Comparison of ENCODE assay signal across 12 mouse cellular contexts in the genomic region with DNA sequence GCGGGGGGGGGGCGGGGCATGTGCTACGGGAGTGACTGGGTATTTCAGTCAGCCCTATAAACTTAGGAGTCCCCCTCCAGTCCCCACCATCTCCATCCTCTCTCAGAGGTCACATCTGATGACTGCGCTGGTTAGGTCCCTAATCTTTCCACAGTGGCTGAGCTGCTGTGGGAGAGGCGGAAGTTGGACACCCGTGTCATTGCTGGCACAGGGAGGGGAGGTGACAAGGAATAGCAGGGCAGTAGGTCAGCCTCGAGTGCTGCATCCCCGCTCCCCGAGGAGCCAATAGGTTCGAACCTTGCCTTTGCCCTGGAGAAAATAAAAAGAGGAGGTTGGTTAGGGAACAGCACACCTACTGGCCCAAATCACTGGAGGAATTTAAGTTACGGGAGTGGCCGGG. TPM values are rescaled to one million over a fixed set of nuclear protein-coding genes. Genes with fewer than 3 reads are reported as not detected.
DNase-seq lines count a peak whose midpoint lies in the region; ATAC-seq and TF ChIP-seq lines count a peak whose summit lies in the region.
"Had no signal": no experiment of that assay in that cellular context is flagged by ENCODE, and none has a peak within 500 bp of the region (broad histone marks: within the 10 kb centered on the region; RNA-seq: fewer than 3 reads in every experiment).

No protein-coding gene starts in this region.

- DNase-seq in heart, adult 11 months, result peak; percentile 91
- no peak for DNase-seq in heart, postnatal 4 days
- no peak for DNase-seq in liver, adult 2 months (ENCODE audit: extremely low read depth, low read depth, low spot score)
- no peak for DNase-seq in liver
- no peak for DNase-seq in embryonic facial prominence, embryonic 11.5 days (ENCODE audit: low spot score)
- no peak for DNase-seq in liver, embryonic 14.5 days (ENCODE audit: low read depth in 3 of 3, low spot score in 3 of 3)
- DNase-seq in cerebellum, postnatal 10 days, result no peak
- DNase-seq in ovary, adult 18-20 months (ENCODE audit: low spot score), result no peak
- DNase-seq: B cell, adult 2 months; cerebellum, adult 18-20 months; forebrain, postnatal 0 days; kidney, adult 2 months had no signal

- H3K4me3 ChIP-seq in liver, adult 2 months (ENCODE audit: insufficient read depth, low read depth, low read length), result no peak overlapping the region
- H3K4me3 ChIP-seq in embryonic facial prominence, embryonic 11.5 days (ENCODE audit: low read depth, low read length), result no peak overlapping the region
- peak overlapping the region; percentile 23 to 40; a peak in 3 of 4 replicates for H3K4me3 ChIP-seq in liver, embryonic 14.5 days (ENCODE audit: insufficient read depth in 1 of 2, low read depth in 2 of 2, low read length in 2 of 2)

- H3K27me3 ChIP-seq in liver, adult 2 months (ENCODE audit: control insufficient read depth, insufficient read depth, low read length), result no peaks in the 10 kb centered on the region
- no peaks in the 10 kb centered on the region for H3K27me3 ChIP-seq in embryonic facial prominence, embryonic 11.5 days (ENCODE audit: control insufficient read depth, insufficient read depth, low read length)
- no peaks in the 10 kb centered on the region for H3K27me3 ChIP-seq in liver, embryonic 14.5 days (ENCODE audit: control insufficient read depth, insufficient read depth, low read length)

- no peak for TF ChIP-seq POLR2A in liver, adult 2 months (IDR thresholded peaks at IDR 0.05; ENCODE audit: extremely low read depth, insufficient read depth, low read length)

- WGBS in liver, adult 2 months, result 38% methylated on average over 12 of the region's 12 CpGs
- 30% methylated on average over 12 of the region's 12 CpGs for WGBS in embryonic facial prominence, embryonic 11.5 days
- WGBS in liver, embryonic 14.5 days (ENCODE audit: insufficient replicate concordance), result 25% methylated on average over 12 of the region's 12 CpGs

- no peaks in the 10 kb centered on the region for H3K79me2 ChIP-seq in liver, adult 2 months (ENCODE audit: control insufficient read depth, insufficient read depth, low read length)

- ATAC-seq in embryonic facial prominence, embryonic 11.5 days (replicated peaks; ENCODE audit: insufficient number of reproducible peaks, low FRiP score, low TSS enrichment, low read depth), result no peak
- ATAC-seq in liver, embryonic 14.5 days (ENCODE audit: insufficient read depth), result no peak
- ATAC-seq: forebrain, postnatal 0 days had no signal

- no peak overlapping the region for H3K9ac ChIP-seq in liver, adult 2 months (ENCODE audit: low read depth, low read length)
- H3K9ac ChIP-seq in embryonic facial prominence, embryonic 11.5 days (replicated peaks; ENCODE audit: low read length), result 0 out of 2 replicates have a peak overlapping the region, but pooled peaks have one; percentile 9
- no peak overlapping the region for H3K9ac ChIP-seq in liver, embryonic 14.5 days (replicated peaks)
- H3K9ac ChIP-seq: forebrain, postnatal 0 days had no signal

- H3K9me3 ChIP-seq in embryonic facial prominence, embryonic 11.5 days (replicated peaks; ENCODE audit: control insufficient read depth, low read length), result no peaks in the 10 kb centered on the region
- H3K9me3 ChIP-seq in liver, embryonic 14.5 days (ENCODE audit: control insufficient read depth, low read length), result no peaks in the 10 kb centered on the region

- no peak overlapping the region for H3K4me2 ChIP-seq in embryonic facial prominence, embryonic 11.5 days (ENCODE audit: low read depth, low read length)
- H3K4me2 ChIP-seq in liver, embryonic 14.5 days (ENCODE audit: low read depth), result peak overlapping the region; percentile 48

- H3K27ac ChIP-seq in liver, adult 2 months (replicated peaks; ENCODE audit: insufficient read depth, low read depth, low read length), result 0 out of 2 replicates have a peak overlapping the region, but pooled peaks have one; percentile 10
- no peak overlapping the region for H3K27ac ChIP-seq in embryonic facial prominence, embryonic 11.5 days (replicated peaks; ENCODE audit: low read depth, low read length)
- H3K27ac ChIP-seq in liver, embryonic 14.5 days, result no peak overlapping the region

- H3K36me3 ChIP-seq in liver, adult 2 months (ENCODE audit: control insufficient read depth, insufficient read depth, low read length), result no peaks in the 10 kb centered on the region
- H3K36me3 ChIP-seq in embryonic facial prominence, embryonic 11.5 days (replicated peaks; ENCODE audit: control insufficient read depth, insufficient read depth, low read depth, low read length), result no peaks in the 10 kb centered on the region
- no peaks in the 10 kb centered on the region for H3K36me3 ChIP-seq in liver, embryonic 14.5 days (replicated peaks; ENCODE audit: control insufficient read depth, insufficient read depth, low read depth)

- no peak for TF ChIP-seq EP300 in liver, embryonic 14.5 days (IDR thresholded peaks at IDR 0.05; ENCODE audit: low read depth)

- TF ChIP-seq CTCF in liver, adult 2 months (IDR thresholded peaks at IDR 0.05; ENCODE audit: low read depth, low read length), result no peak
- TF ChIP-seq CTCF in liver, embryonic 14.5 days (IDR thresholded peaks at IDR 0.05; ENCODE audit: low read depth), result no peak

- H3K4me1 ChIP-seq in liver, adult 2 months (ENCODE audit: control insufficient read depth, insufficient read depth, low read length), result no peaks in the 10 kb centered on the region; the same call in 1 of the 2 replicates
- no peaks in the 10 kb centered on the region; the same call in 1 of the 2 replicates for H3K4me1 ChIP-seq in embryonic facial prominence, embryonic 11.5 days (ENCODE audit: control insufficient read depth, insufficient read depth, low read length)
- peaks cover 0 to 20% of the 10 kb centered on the region in 2 experiments; a peak in 2 of 4 replicates for H3K4me1 ChIP-seq in liver, embryonic 14.5 days (replicated peaks; ENCODE audit: control insufficient read depth in 2 of 2, insufficient read depth in 2 of 2, low read length in 1 of 2)

RNA-seq across cellular contexts. Expression of a gene that starts 14.8 kb away (rescaled TPM):
- total RNA-seq in heart, postnatal 4 days (2021), result 10 to 100 TPM; 30.4 to 33.0 TPM
- 5.6 and 8.3 TPM in 2 replicates for total RNA-seq in liver, adult 2 months (2014; rRNA removed)
- polyA plus RNA-seq in liver, adult 2 months (2012; rRNA removed), result 10.2 and 13.2 TPM in 2 replicates
- 1.7 and 3.0 TPM in 2 replicates for polyA plus RNA-seq in embryonic facial prominence, embryonic 11.5 days (2014; fragmentation: Nextera tagmentation; extraction: Ambion mirVana)
- 6.5 and 7.2 TPM in 2 replicates for polyA plus RNA-seq in liver, embryonic 14.5 days (2012; rRNA removed)
- polyA plus RNA-seq in liver, embryonic 14.5 days (2014; fragmentation: Nextera tagmentation; extraction: Ambion mirVana), result 2.8 and 4.0 TPM in 2 replicates

RNA-seq across cellular contexts. Expression of a gene that starts 17.5 kb away (rescaled TPM):
- total RNA-seq in heart, postnatal 4 days (2021), result 10 to 100 TPM; 24.1 to 28.6 TPM
- 8.9 and 11.3 TPM in 2 replicates for total RNA-seq in liver, adult 2 months (2014; rRNA removed)
- 11.4 and 12.4 TPM in 2 replicates for polyA plus RNA-seq in liver, adult 2 months (2012; rRNA removed)
- 31.7 and 32.1 TPM in 2 replicates for polyA plus RNA-seq in embryonic facial prominence, embryonic 11.5 days (2014; fragmentation: Nextera tagmentation; extraction: Ambion mirVana)
- 11.3 and 12.7 TPM in 2 replicates for polyA plus RNA-seq in liver, embryonic 14.5 days (2012; rRNA removed)
- polyA plus RNA-seq in liver, embryonic 14.5 days (2014; fragmentation: Nextera tagmentation; extraction: Ambion mirVana), result 6.6 and 9.4 TPM in 2 replicates

RNA-seq across cellular contexts. Expression of a gene that starts 25.1 kb away (rescaled TPM):
- 10 to 100 TPM; 69.0 to 74.2 TPM for total RNA-seq in heart, postnatal 4 days (2021)
- total RNA-seq in liver, adult 2 months (2014; rRNA removed), result 13.2 and 16.0 TPM in 2 replicates
- 6.5 and 6.9 TPM in 2 replicates for polyA plus RNA-seq in liver, adult 2 months (2012; rRNA removed)
- 364 and 383 TPM in 2 replicates for polyA plus RNA-seq in embryonic facial prominence, embryonic 11.5 days (2014; fragmentation: Nextera tagmentation; extraction: Ambion mirVana)
- 23.3 and 34.5 TPM in 2 replicates for polyA plus RNA-seq in liver, embryonic 14.5 days (2012; rRNA removed)
- 46.5 and 48.9 TPM in 2 replicates for polyA plus RNA-seq in liver, embryonic 14.5 days (2014; fragmentation: Nextera tagmentation; extraction: Ambion mirVana)

RNA-seq across cellular contexts. Expression of a gene that starts 40.0 kb away (rescaled TPM):
- 10 to 100 TPM; 50.0 to 58.0 TPM for total RNA-seq in heart, postnatal 4 days (2021)
- 12.8 and 18.5 TPM in 2 replicates for total RNA-seq in liver, adult 2 months (2014; rRNA removed)
- 10.4 and 10.6 TPM in 2 replicates for polyA plus RNA-seq in liver, adult 2 months (2012; rRNA removed)
- polyA plus RNA-seq in embryonic facial prominence, embryonic 11.5 days (2014; fragmentation: Nextera tagmentation; extraction: Ambion mirVana), result 63.3 and 65.8 TPM in 2 replicates
- polyA plus RNA-seq in liver, embryonic 14.5 days (2012; rRNA removed), result 7.4 and 9.3 TPM in 2 replicates
- 17.0 and 18.7 TPM in 2 replicates for polyA plus RNA-seq in liver, embryonic 14.5 days (2014; fragmentation: Nextera tagmentation; extraction: Ambion mirVana)

RNA-seq across cellular contexts. Expression of a gene that starts 58.4 kb away (rescaled TPM):
- total RNA-seq in heart, postnatal 4 days (2021), result 100 to 1,000 TPM; 140 to 143 TPM
- total RNA-seq in liver, adult 2 months (2014; rRNA removed), result 30.9 and 31.0 TPM in 2 replicates
- polyA plus RNA-seq in liver, adult 2 months (2012; rRNA removed), result 23.5 and 24.9 TPM in 2 replicates
- 126 and 132 TPM in 2 replicates for polyA plus RNA-seq in embryonic facial prominence, embryonic 11.5 days (2014; fragmentation: Nextera tagmentation; extraction: Ambion mirVana)
- polyA plus RNA-seq in liver, embryonic 14.5 days (2012; rRNA removed), result 33.6 and 49.9 TPM in 2 replicates
- 29.7 and 32.7 TPM in 2 replicates for polyA plus RNA-seq in liver, embryonic 14.5 days (2014; fragmentation: Nextera tagmentation; extraction: Ambion mirVana)

Comparison
In these comparisons a context has a peak if more than half of its experiments do, and no peak if none do; other contexts are left out.
1. H3K4me3 ChIP-seq: peak in liver, embryonic 14.5 days (2 of 2); none in liver, adult 2 months (single experiment) and embryonic facial prominence, embryonic 11.5 days (single experiment).